ENCODE assay signal across 8 mouse cellular contexts in the genomic region with DNA sequence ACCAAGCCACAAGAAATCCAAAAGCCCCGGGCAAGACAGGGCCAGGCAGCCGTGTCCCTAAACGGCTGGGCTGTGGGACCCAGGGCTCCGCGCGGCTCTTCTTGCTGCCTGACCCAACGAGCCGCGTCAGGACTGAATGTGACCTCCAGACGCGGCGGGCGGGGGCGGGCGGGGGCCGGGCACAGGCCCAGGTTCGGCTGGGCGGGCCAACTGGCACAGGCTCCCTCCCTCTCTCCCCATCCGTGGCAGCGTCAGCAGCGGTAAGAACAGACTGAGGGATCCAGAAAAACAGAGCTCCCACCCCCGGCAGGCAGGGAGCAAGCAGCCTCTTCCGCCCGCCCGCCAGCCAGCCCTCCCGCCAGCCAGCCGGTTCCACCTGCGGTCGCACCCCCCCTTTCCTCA. TPM values are rescaled to one million over a fixed set of nuclear protein-coding genes. Genes with fewer than 3 reads are reported as not detected.
DNase-seq lines count a peak whose midpoint lies in the region; ATAC-seq and TF ChIP-seq lines count a peak whose summit lies in the region.

No protein-coding gene starts in this region.

- H3K9ac ChIP-seq in neural tube, embryonic 15.5 days (replicated peaks), result peak overlapping the region; percentile 34; the same call in 1 of the 2 replicates

- ATAC-seq in neural tube, embryonic 15.5 days (ENCODE audit: low FRiP score), result peak; percentile 49

- peak; percentile 97 for DNase-seq in Muller cell, postnatal 12 days (ENCODE audit: inconsistent ontology term)
- peak; percentile 83 to 85 for DNase-seq in cerebellum, adult 2 months
- peak; percentile 66 to 72 for DNase-seq in frontal cortex, postnatal 10 days (ENCODE audit: low spot score in 2 of 2)
- peak; percentile 54 for DNase-seq in hindbrain, embryonic 10.5 days (ENCODE audit: low spot score)
- peak; percentile 59 to 75 for DNase-seq in layer of hippocampus, postnatal 10 days (ENCODE audit: low spot score in 2 of 2)
- DNase-seq in lung, adult 2 months, result no peak
- DNase-seq in urinary bladder, postnatal 14 days (ENCODE audit: low spot score), result peak; percentile 69

- peak overlapping the region; percentile 61 for H3K4me2 ChIP-seq in neural tube, embryonic 15.5 days

- WGBS in cerebellum, adult 2 months, result under 1% methylated on average over 29 of the region's 29 CpGs
- 2% methylated on average over 29 of the region's 29 CpGs for WGBS in hindbrain, embryonic 10.5 days
- under 1% methylated on average over 29 of the region's 29 CpGs for WGBS in lung, adult 2 months
- WGBS in neural tube, embryonic 15.5 days, result 3% methylated on average over 29 of the region's 29 CpGs

- H3K9me3 ChIP-seq in hindbrain, embryonic 10.5 days, result no peaks in the 10 kb centered on the region
- no peaks in the 10 kb centered on the region for H3K9me3 ChIP-seq in neural tube, embryonic 15.5 days (replicated peaks)

- no peak for TF ChIP-seq CTCF in cerebellum, adult 2 months (IDR thresholded peaks at IDR 0.05; ENCODE audit: borderline replicate concordance, insufficient read depth, low read depth, low read length)
- TF ChIP-seq CTCF in lung, adult 2 months (IDR thresholded peaks at IDR 0.05; ENCODE audit: insufficient read depth, low read length), result no peak

- peaks cover 52% of the 10 kb centered on the region for H3K36me3 ChIP-seq in hindbrain, embryonic 10.5 days
- no peaks in the 10 kb centered on the region for H3K36me3 ChIP-seq in neural tube, embryonic 15.5 days

- peaks cover 80% of the 10 kb centered on the region for H3K4me1 ChIP-seq in cerebellum, adult 2 months (ENCODE audit: control insufficient read depth, insufficient read depth, low read length)
- H3K4me1 ChIP-seq in hindbrain, embryonic 10.5 days (replicated peaks), result peaks cover 89% of the 10 kb centered on the region
- peaks cover 44% of the 10 kb centered on the region for H3K4me1 ChIP-seq in lung, adult 2 months (ENCODE audit: control insufficient read depth, insufficient read depth, low read length)
- peaks cover 69% of the 10 kb centered on the region for H3K4me1 ChIP-seq in neural tube, embryonic 15.5 days

- TF ChIP-seq POLR2A in cerebellum, adult 2 months (IDR thresholded peaks at IDR 0.05; ENCODE audit: borderline replicate concordance, insufficient read depth, low read length), result no peak
- no peak for TF ChIP-seq POLR2A in lung, adult 2 months (IDR thresholded peaks at IDR 0.05; ENCODE audit: borderline replicate concordance, extremely low read depth, low read depth, low read length)

- H3K4me3 ChIP-seq in cerebellum, adult 2 months (replicated peaks; ENCODE audit: insufficient read depth, low read depth, low read length), result peak overlapping the region; percentile 56
- H3K4me3 ChIP-seq in hindbrain, embryonic 10.5 days, result peak overlapping the region; percentile 51
- H3K4me3 ChIP-seq in lung, adult 2 months (replicated peaks; ENCODE audit: extremely low read depth, low read depth, low read length), result peak overlapping the region; percentile 67
- H3K4me3 ChIP-seq in neural tube, embryonic 15.5 days (replicated peaks), result peak overlapping the region; percentile 18

- H3K27me3 ChIP-seq in cerebellum, adult 2 months (ENCODE audit: control insufficient read depth, insufficient read depth, low read length), result no peaks in the 10 kb centered on the region
- H3K27me3 ChIP-seq in hindbrain, embryonic 10.5 days (ENCODE audit: insufficient read depth, poor library complexity, severe bottlenecking), result peaks cover 42% of the 10 kb centered on the region
- H3K27me3 ChIP-seq in neural tube, embryonic 15.5 days (replicated peaks), result no peaks in the 10 kb centered on the region

- H3K27ac ChIP-seq in cerebellum, adult 2 months (ENCODE audit: insufficient read depth, low read length), result peak overlapping the region; percentile 64
- H3K27ac ChIP-seq in hindbrain, embryonic 10.5 days, result peak overlapping the region; percentile 82
- peak overlapping the region; percentile 70 for H3K27ac ChIP-seq in neural tube, embryonic 15.5 days (replicated peaks)

RNA-seq across cellular contexts. Expression of gene Rflna, which starts 55.2 kb away (rescaled TPM):
- 0.61 and 1.4 TPM in 2 replicates for polyA plus RNA-seq in cerebellum, adult 2 months (2012; rRNA removed)
- 4.3 and 7.7 TPM in 2 replicates for polyA plus RNA-seq in hindbrain, embryonic 10.5 days (2016; fragmentation: Nextera tagmentation; extraction: Ambion mirVana)
- total RNA-seq in layer of hippocampus, postnatal 10 days (2021), result 1 to 10 TPM; 1.5 to 1.7 TPM
- 20.2 and 26.0 TPM in 2 replicates for polyA plus RNA-seq in lung, adult 2 months (2012; rRNA removed)
- polyA plus RNA-seq in neural tube, embryonic 15.5 days (2015; fragmentation: Nextera tagmentation; extraction: Ambion mirVana), result 6.7 and 7.7 TPM in 2 replicates
